Mouse (Mus musculus) kidney, embryonic 14.5 days (tissue): ENCODE data around the gene Efs. TPM values are rescaled to one million over a fixed set of nuclear protein-coding genes. Genes with fewer than 3 reads are reported as not detected.
"Not testable (repeated sequence)": the region's sequence is repeated elsewhere in the genome, so short reads cannot be mapped to it uniquely, and the experiment has no call there.

Experiments used
- ATAC-seq: fragments of 200-750 bp; cut with Nextera tagmentation; 2 replicates; pipeline ENCODE4 v1.8.0; 2017; ENCODE audit warnings: moderate number of reproducible peaks, mild to moderate bottlenecking, moderate TSS enrichment, moderate library complexity; ENCODE audit not compliant: low FRiP score, low TSS enrichment
- H3K27ac ChIP-seq: fragments of 300-500 bp; sonication (generic); 2 replicates; pipeline ENCODE4 v1.5.1; 2014; ENCODE audit warnings: low read depth, mild to moderate bottlenecking, low read length, moderate library complexity, mixed read lengths
- H3K27me3 ChIP-seq: fragments of 300-500 bp; sonication (generic); 2 replicates; pipeline ENCODE4 v1.6.1; 2014; ENCODE audit warnings: mild to moderate bottlenecking, low read length; ENCODE audit not compliant: control insufficient read depth, insufficient read depth
- H3K36me3 ChIP-seq: fragments of 300-500 bp; sonication (generic); 2 replicates; pipeline ENCODE4 v1.6.1; 2014; ENCODE audit warnings: low read length, mixed read lengths; ENCODE audit not compliant: control insufficient read depth, insufficient read depth
- H3K4me1 ChIP-seq: fragments of 300-500 bp; sonication (generic); 2 replicates; pipeline ENCODE4 v1.6.1; 2014; ENCODE audit warnings: low read length, mixed read lengths; ENCODE audit not compliant: control insufficient read depth, insufficient read depth
- H3K4me2 ChIP-seq: fragments of 300-500 bp; sonication (generic); replicated peaks from 2 replicates; pipeline ENCODE4 v1.6.1; 2014; ENCODE audit warnings: low read depth, mild to moderate bottlenecking, low read length
- H3K4me3 ChIP-seq: fragments of 300-500 bp; sonication (generic); 2 replicates; pipeline ENCODE4 v1.5.1; 2014; ENCODE audit warnings: mild to moderate bottlenecking, low read length
- H3K9ac ChIP-seq: fragments of 300-500 bp; sonication (generic); 2 replicates; pipeline ENCODE4 v1.6.1; 2014; ENCODE audit warnings: low read depth, mild to moderate bottlenecking, low read length, moderate library complexity
- H3K9me3 ChIP-seq: fragments of 300-500 bp; sonication (generic); 2 replicates; pipeline ENCODE4 v1.6.1; 2016; ENCODE audit warnings: low read length; ENCODE audit not compliant: control insufficient read depth
- WGBS: fragments of 180-500 bp; shearing (Covaris S2); extraction: QIAGEN DNeasy Blood & Tissue Kit; methylation state at CpG from one replicate; pipeline ENCODE4 v1.1.7; 2014; 5-methylcytosine and 5-hydroxymethylcytosine counted together
- polyA plus RNA-seq: library from polyadenylated mRNA; unstranded; fragments of >200 nt; fragmentation: Nextera tagmentation; extraction: Ambion mirVana; gene quantifications from 2 replicates; pipeline ENCODE4 v1.2.1, GENCODE M21; 2014

Gene Efs
- polyA plus RNA-seq, 1 experiment from 2014 or later, result 33.8 TPM

DNA sequence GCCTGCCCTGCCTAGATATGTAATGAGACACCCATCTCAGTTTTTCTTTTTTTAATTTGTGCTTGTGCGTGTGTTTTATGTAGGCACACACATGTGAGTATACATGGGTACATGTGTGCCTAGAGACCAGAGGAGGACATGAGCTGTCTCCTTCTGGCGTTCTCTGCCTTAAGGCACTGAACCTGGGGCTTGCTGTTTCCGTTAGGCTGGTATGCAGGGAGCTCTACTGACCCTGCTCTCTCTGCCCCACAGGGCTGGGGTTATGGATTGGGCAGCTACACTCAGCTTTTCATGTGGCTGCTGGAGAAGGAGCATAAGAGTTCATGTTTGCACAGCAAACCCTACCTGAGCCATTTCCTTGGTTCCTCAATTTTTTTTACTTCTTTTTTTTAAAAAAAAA lies 28.5 kb upstream of the Efs start:
- H3K9ac ChIP-seq, result no peak overlapping the region
- ATAC-seq, result no peak
- H3K27me3 ChIP-seq, result no peaks in the 10 kb centered on the region
- H3K4me2 ChIP-seq, result no peak overlapping the region
- H3K9me3 ChIP-seq, result no peaks in the 10 kb centered on the region
- WGBS, result 79% methylated on average over 3 of the region's 3 CpGs
- no peaks in the 10 kb centered on the region for H3K4me1 ChIP-seq
- no peaks in the 10 kb centered on the region for H3K36me3 ChIP-seq
- H3K4me3 ChIP-seq, result no peak overlapping the region
- no peak overlapping the region for H3K27ac ChIP-seq

DNA sequence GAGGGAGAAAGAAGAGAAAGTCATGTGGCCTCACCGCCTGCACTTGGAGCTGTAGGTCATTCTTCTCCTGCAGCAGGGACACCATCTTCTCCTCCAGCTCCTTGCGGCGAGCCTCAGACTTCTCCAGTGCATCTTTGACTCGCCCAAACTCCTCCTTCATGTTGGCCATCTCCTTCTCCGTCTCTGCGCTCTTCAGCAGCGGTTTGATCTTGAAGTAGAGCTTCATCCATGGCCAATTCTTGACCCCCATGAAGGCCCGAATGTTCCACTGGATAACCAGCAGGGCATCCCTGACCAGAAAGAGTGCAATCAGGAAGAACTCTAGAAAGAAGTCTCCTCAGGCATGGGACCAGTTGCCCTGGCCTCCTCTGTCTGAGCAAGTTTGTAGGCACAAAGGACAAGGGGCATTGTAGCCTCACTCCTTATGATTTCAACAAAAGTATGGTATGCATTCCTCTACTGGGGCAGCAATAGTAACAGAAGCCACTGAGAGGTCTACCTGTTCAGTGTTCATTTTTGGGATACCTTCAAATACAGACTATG lies 27.8 kb upstream of the Efs start:
- Histone ChIP-seq H3K27me3 (no peaks in the 10 kb centered on the region), H3K9me3 (no peaks in the 10 kb centered on the region), H3K36me3 (no peaks in the 10 kb centered on the region), H3K9ac (no peak overlapping the region), H3K4me3 (no peak overlapping the region), H3K4me2 (no peak overlapping the region), H3K27ac (no peak overlapping the region), H3K4me1 (no peaks in the 10 kb centered on the region)
- 91% methylated on average over 8 of the region's 8 CpGs for WGBS
- ATAC-seq, result no peak

DNA sequence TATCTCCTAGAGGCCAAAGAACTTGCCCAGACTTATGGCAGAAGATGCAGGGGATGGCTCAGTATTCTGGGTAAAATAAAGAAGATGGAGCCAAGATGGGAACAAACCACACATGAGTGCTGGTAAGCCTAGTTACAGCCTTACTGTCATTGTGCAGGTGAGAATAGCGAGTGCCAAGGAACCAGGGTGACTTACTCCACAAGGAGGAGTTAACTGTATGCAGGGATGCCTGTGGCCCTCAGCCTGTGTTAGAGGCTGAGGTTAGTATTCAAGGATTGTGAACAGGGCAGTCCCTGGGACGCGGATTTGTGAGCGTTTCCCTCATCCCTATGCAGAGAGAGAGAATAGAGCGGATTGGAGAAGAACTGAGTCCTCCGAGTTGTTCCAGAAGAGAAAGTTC lies 25.7 kb upstream of the Efs start:
- 85% methylated on average over 6 of the region's 6 CpGs for WGBS
- Histone ChIP-seq H3K27ac (no peak overlapping the region), H3K4me1 (no peaks in the 10 kb centered on the region), H3K9me3 (no peaks in the 10 kb centered on the region), H3K4me2 (no peak overlapping the region), H3K27me3 (no peaks in the 10 kb centered on the region), H3K4me3 (no peak overlapping the region), H3K9ac (no peak overlapping the region), H3K36me3 (no peaks in the 10 kb centered on the region)
- ATAC-seq, result no peak

DNA sequence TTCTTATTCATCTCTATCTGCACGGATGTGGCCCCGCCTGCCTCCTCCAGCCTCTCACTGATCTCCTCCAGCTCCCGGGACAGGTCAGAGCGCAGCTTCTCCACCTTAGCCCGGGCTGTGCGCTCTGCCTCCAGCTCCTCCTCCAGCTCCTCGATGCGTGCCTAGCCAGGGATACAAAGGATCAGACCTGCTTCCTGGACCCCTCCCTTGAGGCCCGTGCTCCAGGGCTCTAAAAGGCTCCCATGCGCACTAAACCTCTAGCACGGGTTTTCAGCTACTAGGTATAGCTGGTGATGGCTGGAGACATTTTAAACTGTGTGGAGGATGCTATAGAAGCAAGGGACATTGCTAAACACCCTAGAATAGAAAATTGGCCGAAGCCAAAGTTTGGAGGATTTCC lies 24.6 kb upstream of the Efs start:
- H3K9me3 ChIP-seq, result no peaks in the 10 kb centered on the region
- H3K9ac ChIP-seq, result no peak overlapping the region
- H3K4me3 ChIP-seq, result no peak overlapping the region
- no peaks in the 10 kb centered on the region for H3K36me3 ChIP-seq
- H3K4me1 ChIP-seq, result no peaks in the 10 kb centered on the region
- WGBS, result 66% methylated on average over 12 of the region's 12 CpGs
- no peak overlapping the region for H3K27ac ChIP-seq
- H3K4me2 ChIP-seq, result no peak overlapping the region
- no peaks in the 10 kb centered on the region for H3K27me3 ChIP-seq
- no peak for ATAC-seq

DNA sequence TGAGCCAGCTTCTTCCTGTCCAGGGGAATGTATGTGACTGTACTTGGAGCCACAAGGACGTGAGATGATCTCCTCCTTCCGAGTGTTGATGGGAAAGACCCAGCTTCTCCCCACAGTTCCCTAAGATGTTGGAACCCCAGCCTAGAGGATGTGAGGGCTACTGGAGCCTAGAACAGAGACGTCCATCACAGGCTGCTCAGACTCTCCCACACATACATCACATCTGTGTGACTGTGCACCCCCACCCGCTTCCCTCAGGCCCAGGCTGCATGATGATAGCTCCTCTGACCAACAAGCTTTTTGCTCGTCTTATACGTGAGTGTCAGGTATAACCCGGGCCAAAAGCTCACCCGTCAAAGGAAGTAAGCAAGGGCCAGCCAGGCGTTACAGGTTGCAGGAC lies 22.9 kb upstream of the Efs start:
- Histone ChIP-seq H3K9me3 (no peaks in the 10 kb centered on the region), H3K4me3 (no peak overlapping the region), H3K4me1 (no peaks in the 10 kb centered on the region), H3K9ac (no peak overlapping the region), H3K27ac (no peak overlapping the region), H3K36me3 (no peaks in the 10 kb centered on the region), H3K27me3 (no peaks in the 10 kb centered on the region), H3K4me2 (no peak overlapping the region)
- no peak for ATAC-seq
- 79% methylated on average over 9 of the region's 9 CpGs for WGBS

DNA sequence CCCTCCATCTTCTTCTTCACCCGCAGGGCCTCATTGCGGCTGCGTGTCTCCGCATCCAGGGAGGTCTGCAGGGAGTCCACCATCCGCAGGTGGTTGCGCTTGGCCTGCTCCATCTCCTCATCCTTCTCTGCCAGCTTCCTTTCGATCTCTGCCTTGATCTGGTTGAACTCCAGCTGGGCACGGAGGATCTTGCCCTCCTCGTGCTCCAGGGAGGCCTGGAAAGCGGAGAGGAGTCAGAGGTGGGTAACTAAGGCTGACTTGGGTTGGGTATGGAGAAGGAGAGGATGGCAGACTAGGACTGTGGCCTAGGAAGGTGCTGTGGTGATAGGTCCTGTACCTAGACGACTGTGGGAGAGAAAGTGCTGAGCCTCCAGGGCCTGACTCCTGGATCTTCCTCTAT lies 21.1 kb upstream of the Efs start:
- WGBS, result 81% methylated on average over 10 of the region's 11 CpGs
- H3K27me3 ChIP-seq, H3K9me3 ChIP-seq, H3K27ac ChIP-seq, H3K4me3 ChIP-seq, H3K4me2 ChIP-seq, H3K4me1 ChIP-seq, H3K36me3 ChIP-seq, H3K9ac ChIP-seq, ATAC-seq: not testable (repeated sequence)

DNA sequence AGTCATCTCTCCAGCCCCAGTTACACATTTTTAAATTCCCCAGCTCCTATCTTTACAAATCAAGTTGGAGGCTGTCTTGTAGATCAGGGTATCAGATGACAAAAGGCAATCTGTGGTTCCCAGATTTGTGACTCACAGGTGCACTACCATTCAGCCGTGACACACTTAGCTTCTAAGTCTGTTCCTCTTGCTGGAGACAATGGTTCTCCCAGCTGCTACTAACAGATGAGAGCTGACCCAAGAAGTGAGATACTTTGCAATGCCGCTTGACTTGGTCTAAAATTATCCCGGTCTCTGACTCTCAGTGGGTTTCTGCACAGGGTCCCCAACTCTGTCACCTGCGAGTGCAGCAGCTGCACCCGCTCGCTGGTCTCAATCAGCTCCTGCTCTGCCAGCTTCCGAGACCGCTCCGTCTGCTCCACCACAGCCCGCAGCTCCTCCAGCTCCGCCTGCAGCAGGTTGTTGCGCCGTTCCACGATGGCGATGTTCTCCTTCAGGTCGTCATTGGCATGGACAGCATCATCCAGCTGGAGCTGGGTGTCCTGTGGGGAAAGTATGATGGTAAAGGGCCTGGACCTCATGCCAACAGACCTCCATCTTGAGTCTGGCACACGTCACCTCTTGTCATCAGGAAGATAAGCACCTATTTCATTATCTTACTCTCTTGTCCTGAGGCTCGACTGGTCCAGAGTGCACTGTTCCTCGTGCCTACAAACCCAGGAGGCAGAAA lies 20.2 kb upstream of the Efs start:
- no peaks in the 10 kb centered on the region for H3K9me3 ChIP-seq
- WGBS, result 55% methylated on average over 19 of the region's 19 CpGs
- H3K36me3 ChIP-seq, result no peaks in the 10 kb centered on the region
- no peak overlapping the region for H3K9ac ChIP-seq
- no peaks in the 10 kb centered on the region for H3K4me1 ChIP-seq
- no peaks in the 10 kb centered on the region for H3K27me3 ChIP-seq
- no peak overlapping the region for H3K4me2 ChIP-seq
- H3K27ac ChIP-seq, result no peak overlapping the region
- no peak for ATAC-seq
- no peak overlapping the region for H3K4me3 ChIP-seq

DNA sequence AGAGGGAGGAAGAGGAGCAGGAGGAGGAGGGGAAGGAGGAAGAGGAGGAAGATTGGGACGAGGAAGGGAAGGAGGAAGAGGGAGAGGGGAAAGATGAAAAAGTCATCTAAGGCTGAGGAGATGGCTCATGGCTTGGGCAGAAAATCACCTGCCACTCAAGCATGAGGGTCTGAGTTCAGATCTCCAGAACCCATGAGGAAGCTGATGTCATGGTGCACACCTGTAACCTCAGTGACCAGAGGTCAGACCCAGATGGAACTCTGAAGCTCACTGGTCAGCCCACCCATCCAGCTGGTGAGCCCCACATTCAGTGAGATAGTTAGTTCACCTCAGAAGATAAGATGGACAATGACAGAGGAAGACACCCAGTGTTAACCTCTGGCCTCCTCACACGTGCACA lies 19.0 kb upstream of the Efs start:
- H3K27me3 ChIP-seq, result no peaks in the 10 kb centered on the region
- H3K9me3 ChIP-seq, result no peaks in the 10 kb centered on the region
- H3K36me3 ChIP-seq, result no peaks in the 10 kb centered on the region
- ATAC-seq, result no peak
- no peak overlapping the region for H3K4me2 ChIP-seq
- no peak overlapping the region for H3K9ac ChIP-seq
- H3K4me3 ChIP-seq, result no peak overlapping the region
- H3K27ac ChIP-seq, result no peak overlapping the region
- 75% methylated on average over 2 of the region's 2 CpGs for WGBS
- 0 out of 2 replicates have a peak, but pooled peaks cover under 1% of the 10 kb centered on the region for H3K4me1 ChIP-seq

DNA sequence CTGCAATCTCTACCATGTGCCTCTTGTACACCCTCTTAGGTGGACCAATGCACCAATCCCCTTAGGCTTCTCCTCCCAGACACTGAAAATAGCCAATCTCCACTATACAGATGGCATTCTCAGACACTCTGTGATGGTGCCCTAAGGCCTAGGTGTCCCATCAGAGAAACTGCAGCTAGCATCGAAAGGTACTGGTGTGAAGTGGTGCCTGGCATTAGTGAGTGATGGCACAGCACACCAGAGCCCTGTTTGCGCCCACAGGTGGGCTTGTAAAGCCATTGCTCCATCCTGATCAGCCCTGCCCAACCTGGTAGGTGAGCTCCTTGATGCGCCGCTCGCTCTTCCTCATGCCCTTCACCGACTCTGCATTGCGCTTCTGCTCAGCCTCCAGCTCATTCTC lies 18.0 kb upstream of the Efs start:
- H3K9ac ChIP-seq, result no peak overlapping the region
- no peaks in the 10 kb centered on the region for H3K27me3 ChIP-seq
- no peaks in the 10 kb centered on the region for H3K36me3 ChIP-seq
- ATAC-seq, result no peak
- 94% methylated on average over 7 of the region's 7 CpGs for WGBS
- no peak overlapping the region for H3K27ac ChIP-seq
- H3K4me3 ChIP-seq, result no peak overlapping the region
- H3K4me2 ChIP-seq, result no peak overlapping the region
- H3K9me3 ChIP-seq, result no peaks in the 10 kb centered on the region
- H3K4me1 ChIP-seq, result 0 out of 2 replicates have a peak, but pooled peaks cover 8% of the 10 kb centered on the region
